Mouse (Mus musculus) megakaryocyte, embryonic 14.5 days (primary cell): Measurements from ENCODE around the gene Syne1.

Source experiments
- FLI1 ChIP-seq: IDR thresholded peaks from 2 replicates; pipeline ENCODE4 v1.6.1; 2012; ENCODE audit warnings: low read length, inconsistent platforms, mixed read lengths
- GATA1 ChIP-seq: IDR thresholded peaks from 3 replicates; pipeline ENCODE4 v1.6.1; 2012; ENCODE audit warnings: mixed read lengths, low read length, inconsistent platforms, borderline replicate concordance

DNA sequence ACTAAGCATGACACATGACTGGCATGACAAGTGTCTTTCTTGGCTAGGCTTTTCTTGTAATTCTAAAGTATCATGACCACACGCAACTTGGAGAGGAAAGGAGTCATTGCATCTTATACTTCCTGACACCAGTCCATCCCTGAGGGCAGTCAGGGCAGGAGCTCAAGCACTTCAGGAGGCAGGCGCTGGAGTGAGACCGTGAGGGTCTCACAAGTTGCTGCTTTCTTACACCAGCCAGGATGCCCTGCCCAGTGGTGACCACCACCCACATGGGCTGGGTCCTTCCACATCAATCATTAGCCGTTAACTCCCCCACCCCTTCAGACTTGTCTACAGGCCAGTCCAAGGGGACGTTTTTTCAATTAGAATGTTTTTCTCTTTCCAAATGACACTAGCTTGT lies 20.1 kb upstream of the Syne1 start:
- TF ChIP-seq GATA1 (no peak), FLI1 (no peak)
